Mouse (Mus musculus): ENCODE results near the gene Tgfbr3l. TPM values are rescaled to one million over a fixed set of nuclear protein-coding genes. Genes with fewer than 3 reads are reported as not detected.
"Not testable (repeated sequence)": the region's sequence is repeated elsewhere in the genome, so short reads cannot be mapped to it uniquely, and the experiment has no call there.

Tgfbr3l gene
- polyA plus RNA-seq, 1 experiment from 2014 or later, result 2.9 TPM

DNA sequence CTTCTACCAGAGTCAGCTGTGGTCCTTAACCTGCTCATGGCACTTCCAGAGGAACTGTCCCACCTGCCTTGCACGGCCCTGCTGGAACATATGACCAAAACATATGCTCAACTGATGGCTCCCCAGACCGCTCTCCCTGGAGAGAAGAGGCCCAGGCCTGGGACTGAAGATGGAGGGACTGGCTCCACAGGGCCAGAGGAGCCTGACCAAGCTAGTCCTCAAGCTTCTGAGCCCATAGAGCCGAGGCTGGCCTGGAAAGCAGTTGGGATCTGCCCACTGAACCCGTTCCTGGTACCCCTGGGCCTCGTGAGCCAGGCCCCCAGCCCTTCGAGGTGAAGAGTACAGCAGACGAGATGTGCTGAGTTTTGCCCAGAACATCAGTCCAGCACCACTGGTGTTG, 7.5 kb downstream of the Tgfbr3l start:
- H3K4me1 ChIP-seq (ENCODE audit: control insufficient read depth, insufficient read depth, low read length), result peaks cover 18% of the 10 kb centered on the region

GRCm38 (mm10) chr8:4256911-4257310, 8.9 kb downstream of the Tgfbr3l start:
- ATAC-seq (replicated peaks; ENCODE audit: insufficient number of reproducible peaks, low FRiP score, low TSS enrichment), result no peak
- peaks cover 18% of the 10 kb centered on the region for H3K4me1 ChIP-seq (ENCODE audit: control insufficient read depth, insufficient read depth, low read length)
- no peaks in the 10 kb centered on the region for H3K9me3 ChIP-seq (replicated peaks; ENCODE audit: control insufficient read depth, low read length)
- H3K27ac ChIP-seq (ENCODE audit: low read depth, low read length), result no peak overlapping the region
- H3K4me2 ChIP-seq, result no peak overlapping the region
- H3K36me3 ChIP-seq (ENCODE audit: control insufficient read depth, insufficient read depth, low read length), result peaks cover 9% of the 10 kb centered on the region; the same call in 1 of the 2 replicates
- H3K4me3 ChIP-seq (ENCODE audit: low read depth, low read length), result no peak overlapping the region
- no peaks in the 10 kb centered on the region for H3K27me3 ChIP-seq (ENCODE audit: control insufficient read depth, insufficient read depth, low read length)
- H3K9ac ChIP-seq (ENCODE audit: low read depth, low read length), result no peak overlapping the region
- 63% methylated on average over 4 of the region's 4 CpGs for WGBS (ENCODE audit: insufficient replicate concordance)

More for the DNA sequence above, 7.5 kb downstream of the Tgfbr3l start:
- not testable (repeated sequence) for H3K27me3 ChIP-seq (ENCODE audit: control insufficient read depth, insufficient read depth, low read length); ATAC-seq (replicated peaks; ENCODE audit: insufficient number of reproducible peaks, low FRiP score, low TSS enrichment); H3K4me2 ChIP-seq; H3K9ac ChIP-seq (ENCODE audit: low read depth, low read length); H3K4me3 ChIP-seq (ENCODE audit: low read depth, low read length); H3K27ac ChIP-seq (ENCODE audit: low read depth, low read length); H3K36me3 ChIP-seq (ENCODE audit: control insufficient read depth, insufficient read depth, low read length); H3K9me3 ChIP-seq (replicated peaks; ENCODE audit: control insufficient read depth, low read length)
- 85% methylated on average over 7 of the region's 7 CpGs for WGBS (ENCODE audit: insufficient replicate concordance)

DNA sequence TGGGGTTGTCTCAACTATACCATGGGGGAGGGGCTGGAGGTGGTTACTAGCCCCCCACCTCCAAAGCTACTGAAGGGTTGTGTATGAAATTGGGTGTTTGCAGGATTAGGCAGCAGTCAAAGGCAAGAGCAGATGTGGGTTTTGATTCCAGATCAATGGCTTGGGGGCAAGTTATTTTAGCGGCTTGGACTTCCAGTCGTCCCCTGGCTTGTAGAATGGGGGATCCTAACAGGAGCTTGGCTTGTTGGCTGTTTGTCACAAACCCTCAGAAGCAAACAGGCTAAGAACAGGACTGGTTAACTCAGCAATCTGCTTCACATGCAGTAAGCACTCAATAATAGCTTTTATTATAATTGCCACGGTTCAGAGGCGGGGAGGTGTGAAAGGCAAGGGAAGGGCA, 9.3 kb downstream of the Tgfbr3l start:
- peaks cover 9% of the 10 kb centered on the region; the same call in 1 of the 2 replicates for H3K36me3 ChIP-seq (ENCODE audit: control insufficient read depth, insufficient read depth, low read length)
- no peak overlapping the region for H3K27ac ChIP-seq (ENCODE audit: low read depth, low read length)
- 73% methylated on average over 4 of the region's 4 CpGs for WGBS (ENCODE audit: insufficient replicate concordance)
- H3K4me1 ChIP-seq (ENCODE audit: control insufficient read depth, insufficient read depth, low read length), result peaks cover 18% of the 10 kb centered on the region
- no peak overlapping the region for H3K4me2 ChIP-seq
- no peaks in the 10 kb centered on the region for H3K9me3 ChIP-seq (replicated peaks; ENCODE audit: control insufficient read depth, low read length)
- H3K9ac ChIP-seq (ENCODE audit: low read depth, low read length), result no peak overlapping the region
- no peaks in the 10 kb centered on the region for H3K27me3 ChIP-seq (ENCODE audit: control insufficient read depth, insufficient read depth, low read length)
- no peak for ATAC-seq (replicated peaks; ENCODE audit: insufficient number of reproducible peaks, low FRiP score, low TSS enrichment)
- no peak overlapping the region for H3K4me3 ChIP-seq (ENCODE audit: low read depth, low read length)

GRCm38 (mm10) chr8:4258233-4258632, 10.2 kb downstream of the Tgfbr3l start:
- WGBS (ENCODE audit: insufficient replicate concordance), result 3% methylated on average over 35 of the region's 35 CpGs
- H3K27ac ChIP-seq (ENCODE audit: low read depth, low read length), result peak overlapping the region; percentile 72
- H3K36me3 ChIP-seq (ENCODE audit: control insufficient read depth, insufficient read depth, low read length), result peaks cover 11% of the 10 kb centered on the region; the same call in 1 of the 2 replicates
- H3K27me3 ChIP-seq (ENCODE audit: control insufficient read depth, insufficient read depth, low read length), result no peaks in the 10 kb centered on the region
- peak overlapping the region; percentile 92 for H3K4me2 ChIP-seq
- H3K4me1 ChIP-seq (ENCODE audit: control insufficient read depth, insufficient read depth, low read length), result peaks cover 18% of the 10 kb centered on the region
- H3K4me3 ChIP-seq (ENCODE audit: low read depth, low read length), result peak overlapping the region; percentile 72
- ATAC-seq (replicated peaks; ENCODE audit: insufficient number of reproducible peaks, low FRiP score, low TSS enrichment), result peak; percentile 65
- H3K9ac ChIP-seq (ENCODE audit: low read depth, low read length), result peak overlapping the region; percentile 88
- H3K9me3 ChIP-seq (replicated peaks; ENCODE audit: control insufficient read depth, low read length), result no peaks in the 10 kb centered on the region

DNA sequence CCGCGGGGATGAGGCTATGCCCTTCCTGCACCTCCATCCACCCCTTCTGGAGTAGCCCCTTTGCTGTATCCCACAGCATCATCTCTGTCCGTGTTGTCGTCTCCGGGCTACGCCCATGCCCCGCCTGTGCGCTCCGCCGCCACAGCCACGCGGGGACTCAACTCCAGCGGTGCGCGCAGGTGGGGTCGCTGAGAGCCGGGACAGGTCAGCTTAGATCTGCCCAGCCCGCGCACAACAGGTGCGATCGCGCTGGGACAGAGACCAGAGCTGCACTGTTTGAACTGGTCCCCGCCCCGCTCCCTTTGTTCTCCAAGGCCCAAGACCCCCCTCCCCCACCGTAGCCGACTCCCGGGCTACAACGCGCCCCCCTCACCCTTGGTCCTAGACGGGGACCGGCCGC, 10.7 kb downstream of the Tgfbr3l start:
- Histone ChIP-seq H3K9ac (ENCODE audit: low read depth, low read length) (peak overlapping the region; percentile 88), H3K36me3 (ENCODE audit: control insufficient read depth, insufficient read depth, low read length) (peaks cover 11% of the 10 kb centered on the region; the same call in 1 of the 2 replicates), H3K27ac (ENCODE audit: low read depth, low read length) (peak overlapping the region; percentile 72), H3K4me1 (ENCODE audit: control insufficient read depth, insufficient read depth, low read length) (peaks cover 16% of the 10 kb centered on the region), H3K4me3 (ENCODE audit: low read depth, low read length) (peak overlapping the region; percentile 72), H3K9me3 (replicated peaks; ENCODE audit: control insufficient read depth, low read length) (no peaks in the 10 kb centered on the region), H3K4me2 (peak overlapping the region; percentile 92), H3K27me3 (ENCODE audit: control insufficient read depth, insufficient read depth, low read length) (no peaks in the 10 kb centered on the region)
- 0% methylated on average over 32 of the region's 32 CpGs for WGBS (ENCODE audit: insufficient replicate concordance)
- peak; percentile 66 for ATAC-seq (replicated peaks; ENCODE audit: insufficient number of reproducible peaks, low FRiP score, low TSS enrichment)

- WGBS (ENCODE audit: insufficient replicate concordance), result 5% methylated on average over 33 of the region's 33 CpGs
- H3K27ac ChIP-seq (ENCODE audit: low read depth, low read length), result peak within 1 kb of the TSS; percentile 72
Measured at GRCm38 (mm10) chr8:4259125-4259804, 11.3 kb downstream of the Tgfbr3l start, which contains the start of gene Ctxn1. Gene Ctxn1, minus strand, starts transcription at chr8:4259274.

GRCm38 (mm10) chr8:4259805-4260170, 11.8 kb downstream of the Tgfbr3l start:
- H3K27me3 ChIP-seq (ENCODE audit: control insufficient read depth, insufficient read depth, low read length), result no peaks in the 10 kb centered on the region
- peak overlapping the region; percentile 92 for H3K4me2 ChIP-seq
- no peak overlapping the region for H3K9ac ChIP-seq (ENCODE audit: low read depth, low read length)
- H3K27ac ChIP-seq (ENCODE audit: low read depth, low read length), result peak overlapping the region; percentile 72; the same call in 1 of the 2 replicates
- no peak overlapping the region for H3K4me3 ChIP-seq (ENCODE audit: low read depth, low read length)
- peaks cover 11% of the 10 kb centered on the region; the same call in 1 of the 2 replicates for H3K36me3 ChIP-seq (ENCODE audit: control insufficient read depth, insufficient read depth, low read length)
- no peak for ATAC-seq (replicated peaks; ENCODE audit: insufficient number of reproducible peaks, low FRiP score, low TSS enrichment)
- no peaks in the 10 kb centered on the region for H3K9me3 ChIP-seq (replicated peaks; ENCODE audit: control insufficient read depth, low read length)
- peaks cover 10% of the 10 kb centered on the region; the same call in 1 of the 2 replicates for H3K4me1 ChIP-seq (ENCODE audit: control insufficient read depth, insufficient read depth, low read length)
- 92% methylated on average over 4 of the region's 4 CpGs for WGBS (ENCODE audit: insufficient replicate concordance)

More at GRCm38 (mm10) chr8:4259125-4259804, 11.3 kb downstream of the Tgfbr3l start, which contains the start of gene Ctxn1:
- H3K9me3 ChIP-seq (replicated peaks; ENCODE audit: control insufficient read depth, low read length), result no peaks in the 10 kb centered on the region
- H3K9ac ChIP-seq (ENCODE audit: low read depth, low read length), result peak within 1 kb of the TSS; percentile 88
- peak within 1 kb of the TSS; percentile 72 for H3K4me3 ChIP-seq (ENCODE audit: low read depth, low read length)
- peak; percentile 92 for ATAC-seq (replicated peaks; ENCODE audit: insufficient number of reproducible peaks, low FRiP score, low TSS enrichment)
- no peaks in the 10 kb centered on the region for H3K27me3 ChIP-seq (ENCODE audit: control insufficient read depth, insufficient read depth, low read length)
- H3K36me3 ChIP-seq (ENCODE audit: control insufficient read depth, insufficient read depth, low read length), result peaks cover 11% of the 10 kb centered on the region; the same call in 1 of the 2 replicates
- H3K4me1 ChIP-seq (ENCODE audit: control insufficient read depth, insufficient read depth, low read length), result peaks cover 10% of the 10 kb centered on the region; the same call in 1 of the 2 replicates
- H3K4me2 ChIP-seq, result peak within 1 kb of the TSS; percentile 92

DNA sequence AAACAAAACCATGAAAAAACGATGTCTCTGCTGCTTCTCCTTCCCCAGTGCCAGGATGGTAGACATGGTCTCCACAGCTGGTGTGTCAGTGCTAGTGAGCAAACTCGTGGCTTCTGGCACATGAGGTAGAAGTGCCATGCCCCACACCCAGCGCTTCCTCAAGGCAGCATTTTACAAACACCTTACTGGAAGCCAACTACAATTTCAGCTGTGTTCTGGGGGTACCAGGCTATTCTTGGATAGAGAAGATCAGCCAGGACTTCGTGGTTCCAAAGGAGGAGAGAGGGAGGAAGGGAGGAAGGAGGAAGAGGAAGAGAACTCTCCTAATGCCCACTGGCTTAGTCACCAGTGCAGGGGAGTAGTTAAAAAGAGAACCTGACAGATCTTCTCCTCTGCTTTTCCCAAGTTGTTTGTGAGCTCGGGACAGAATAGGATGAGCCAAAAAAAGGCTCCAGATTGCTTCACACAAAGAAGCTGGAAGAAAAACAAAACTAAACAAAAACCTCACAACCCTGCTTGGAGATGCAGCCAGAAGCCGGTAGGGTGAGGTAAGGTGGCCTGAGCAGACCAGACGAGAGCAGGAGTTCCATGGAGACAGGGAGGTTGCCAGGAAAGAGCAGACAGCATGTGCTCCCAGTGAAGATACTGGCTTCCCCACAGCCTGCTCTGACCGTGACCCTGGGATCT, 15.2 kb downstream of the Tgfbr3l start:
- ATAC-seq (replicated peaks; ENCODE audit: insufficient number of reproducible peaks, low FRiP score, low TSS enrichment), result no peak
- 86% methylated on average over 8 of the region's 8 CpGs for WGBS (ENCODE audit: insufficient replicate concordance)

More for the DNA sequence above, 15.2 kb downstream of the Tgfbr3l start:
- H3K9ac ChIP-seq (ENCODE audit: low read depth, low read length), result no peak overlapping the region
- no peak overlapping the region for H3K27ac ChIP-seq (ENCODE audit: low read depth, low read length)
- H3K36me3 ChIP-seq (ENCODE audit: control insufficient read depth, insufficient read depth, low read length), result peaks cover 37% of the 10 kb centered on the region
- H3K4me1 ChIP-seq (ENCODE audit: control insufficient read depth, insufficient read depth, low read length), result peaks cover 7% of the 10 kb centered on the region; the same call in 1 of the 2 replicates
- no peaks in the 10 kb centered on the region for H3K27me3 ChIP-seq (ENCODE audit: control insufficient read depth, insufficient read depth, low read length)
- no peak overlapping the region for H3K4me2 ChIP-seq
- no peak overlapping the region for H3K4me3 ChIP-seq (ENCODE audit: low read depth, low read length)
- no peaks in the 10 kb centered on the region for H3K9me3 ChIP-seq (replicated peaks; ENCODE audit: control insufficient read depth, low read length)
